Mouse (Mus musculus) small intestine, adult 2 months (tissue): ENCODE data around the gene Baiap2l1.

ENCODE experiments used
- CTCF ChIP-seq: fragments of 200-500 bp; IDR thresholded peaks from 2 replicates; pipeline ENCODE4 v1.5.1; 2012; ENCODE audit warnings: low read depth, mild to moderate bottlenecking, control low read depth, inconsistent platforms, low read length, moderate library complexity, mixed read lengths; ENCODE audit not compliant: insufficient replicate concordance, insufficient read length; ENCODE audit errors: extremely low read depth
- POLR2A ChIP-seq: fragments of 200-500 bp; IDR thresholded peaks from 2 replicates; pipeline ENCODE4 v1.6.1; 2012; ENCODE audit warnings: low read depth, mild to moderate bottlenecking, control low read depth, inconsistent platforms, low read length, moderate library complexity

GRCm38 (mm10) chr5:144247906-144248585, 109.9 kb downstream of the Baiap2l1 start:
- no peak for TF ChIP-seq CTCF
- no peak for TF ChIP-seq POLR2A
